Mouse (Mus musculus) ES-E14 (cell line): ENCODE measurements at regions not wholly inside any gene's neighbourhood (a gene's known extent, or its start where the extent isn't known, plus 50 kb on each side); places are given as distances from the start of the nearest gene placed in this dataset.

Source experiments
- CHD2 ChIP-seq: IDR thresholded peaks from 2 replicates; pipeline ENCODE4 v1.6.1; 2014; ENCODE audit warnings: mild to moderate bottlenecking, low read depth, low read length, inconsistent platforms
- HCFC1 ChIP-seq: IDR thresholded peaks from 2 replicates; pipeline ENCODE4 v1.6.1; 2012; ENCODE audit warnings: low read length, inconsistent platforms, borderline replicate concordance; ENCODE audit not compliant: insufficient read depth
- MAFK ChIP-seq: IDR thresholded peaks from 2 replicates; pipeline ENCODE4 v1.6.1; 2014; ENCODE audit warnings: mild to moderate bottlenecking, low read depth, low read length, inconsistent platforms; ENCODE audit not compliant: insufficient read depth
- ZC3H11A ChIP-seq: IDR thresholded peaks from 2 replicates; pipeline ENCODE4 v1.6.1; 2012; ENCODE audit warnings: low read depth, mild to moderate bottlenecking, inconsistent platforms, low read length, borderline replicate concordance
- ZNF384 ChIP-seq: IDR thresholded peaks from 2 replicates; pipeline ENCODE4 v1.6.1; 2012; ENCODE audit warnings: low read depth, low read length, inconsistent platforms

- no peak for TF ChIP-seq CHD2
- no peak for TF ChIP-seq MAFK
- no peak for TF ChIP-seq HCFC1
- TF ChIP-seq ZNF384 = no peak
- no peak for TF ChIP-seq ZC3H11A
Observed at GRCm38 (mm10) chr15:94046186-94046585, 419.0 kb downstream of the Adamts20 start.
